Mouse (Mus musculus) testis, adult 2 months (tissue): ENCODE data around the gene Fbxl13.

ENCODE experiments used
- CTCF ChIP-seq: fragments of 200-500 bp; IDR thresholded peaks from 2 replicates; pipeline ENCODE4 v1.5.1; 2012; ENCODE audit warnings: low read depth, mild to moderate bottlenecking, inconsistent platforms, low read length, moderate library complexity; ENCODE audit not compliant: control insufficient read depth, insufficient read depth, insufficient replicate concordance
- POLR2A ChIP-seq: fragments of 200-500 bp; IDR thresholded peaks from 2 replicates; pipeline ENCODE4 v1.6.1; 2012; ENCODE audit warnings: low read depth, mild to moderate bottlenecking, inconsistent platforms, low read length, moderate library complexity; ENCODE audit not compliant: control insufficient read depth

DNA sequence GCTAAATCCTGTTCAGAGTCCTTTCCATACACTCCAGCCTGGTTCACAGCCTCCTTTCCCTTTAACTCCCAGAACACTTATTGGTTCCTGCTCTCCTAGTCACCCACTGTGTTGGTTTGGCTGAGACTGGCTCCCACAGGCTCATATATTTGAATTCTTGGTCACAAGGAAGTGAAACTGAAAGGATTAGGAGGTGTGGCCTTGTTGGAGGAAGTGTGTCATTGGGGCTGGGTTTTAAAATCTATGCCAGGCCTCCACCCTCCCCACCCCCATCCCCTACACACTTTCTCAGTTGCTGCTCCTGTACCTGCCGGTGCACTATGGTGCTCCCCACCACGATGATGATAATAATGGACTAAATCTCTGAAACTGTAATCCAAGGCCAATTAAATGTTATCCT lies 127.9 kb downstream of the Fbxl13 start:
- no peak for TF ChIP-seq CTCF
- TF ChIP-seq POLR2A: no peak
